ENCODE assay signal across 8 mouse cellular contexts in genomic region chr3:27607081-27607795, GRCm38 (mm10).
DNase-seq lines count a peak whose midpoint lies in the region; ATAC-seq and TF ChIP-seq lines count a peak whose summit lies in the region.

No protein-coding gene starts in this region.

- no peak for TF ChIP-seq CTCF in Patski (IDR thresholded peaks at IDR 0.05)

- no peak overlapping the region for H3K4me2 ChIP-seq in forebrain, embryonic 15.5 days (replicated peaks)
- no peak overlapping the region for H3K4me2 ChIP-seq in stomach, embryonic 15.5 days

- H3K36me3 ChIP-seq in forebrain, embryonic 15.5 days = no peaks in the 10 kb centered on the region
- H3K36me3 ChIP-seq in stomach, embryonic 15.5 days = no peaks in the 10 kb centered on the region

- peak; percentile 67 for ATAC-seq in Patski
- peak; percentile 80 for ATAC-seq in forebrain, embryonic 15.5 days (replicated peaks)
- peak; percentile 93 for ATAC-seq in stomach, embryonic 15.5 days (ENCODE audit: insufficient read depth, low FRiP score, low read depth)

- 57% methylated on average over 9 of the region's 9 CpGs for WGBS in forebrain, embryonic 15.5 days
- WGBS in stomach, embryonic 15.5 days = 35% methylated on average over 9 of the region's 9 CpGs

- in situ Hi-C loops in Patski (cut with MboI; ENCODE audit: low pct_unique_long_range_greater_than_20kb) = no loop called here

- H3K9ac ChIP-seq in forebrain, embryonic 15.5 days (replicated peaks) = no peak overlapping the region
- H3K9ac ChIP-seq in stomach, embryonic 15.5 days = no peak overlapping the region

- H3K27me3 ChIP-seq in Patski = no peaks in the 10 kb centered on the region
- no peaks in the 10 kb centered on the region for H3K27me3 ChIP-seq in forebrain, embryonic 15.5 days
- no peaks in the 10 kb centered on the region for H3K27me3 ChIP-seq in stomach, embryonic 15.5 days (replicated peaks)

- H3K27ac ChIP-seq in forebrain, embryonic 15.5 days (replicated peaks) = 0 out of 2 replicates have a peak overlapping the region, but pooled peaks have one; percentile 16
- peak overlapping the region; percentile 80 for H3K27ac ChIP-seq in stomach, embryonic 15.5 days

- CTCF ChIA-PET in Patski (lab: Charles Lee) = interaction anchor here (1.6 to 1.8 kb wide), 2 partner anchors 10 to 40 kb away, joined by 4 to 5 read pairs; no protein-coding TSS in a partner anchor

- no peaks in the 10 kb centered on the region for H3K9me3 ChIP-seq in forebrain, embryonic 15.5 days
- H3K9me3 ChIP-seq in stomach, embryonic 15.5 days = no peaks in the 10 kb centered on the region

- intact Hi-C loops in heart, postnatal 25 days (cut with DNase I) = no loop called here

- H3K4me1 ChIP-seq in forebrain, embryonic 15.5 days = peaks cover 16% of the 10 kb centered on the region
- peaks cover 25% of the 10 kb centered on the region for H3K4me1 ChIP-seq in stomach, embryonic 15.5 days

- DNase-seq in 3134 (ENCODE audit: extremely low read depth, insufficient read length, low spot score) (peak; percentile 67), Patski (ENCODE audit: low read depth, low spot score) (no peak)
- DNase-seq in heart, postnatal 25 days (ENCODE audit: low spot score) = peak; percentile 70
- DNase-seq in kidney, postnatal 36 days = peak; percentile 75 to 78
- DNase-seq in lung, postnatal 10 days = peak; percentile 70
- DNase-seq in B cell, adult 2 months = no peak

- POLR2A ChIA-PET in Patski (lab: Charles Lee) = interaction anchor here (0.8 kb wide), 1 partner anchor 22 kb away, joined by 4 read pairs; no protein-coding TSS in a partner anchor

- H3K4me3 ChIP-seq in forebrain, embryonic 15.5 days = no peak overlapping the region
- no peak overlapping the region for H3K4me3 ChIP-seq in stomach, embryonic 15.5 days (replicated peaks)

Comparison
In these comparisons a context has a peak if more than half of its experiments do, and no peak if none do; other contexts are left out.
1. DNase-seq: peak in 3134 (single experiment), heart, postnatal 25 days (single experiment), kidney, postnatal 36 days (2 of 2) and lung, postnatal 10 days (single experiment); none in Patski (single experiment) and B cell, adult 2 months (0 of 2).
2. Peak in every context shown above with its lines, with median percentiles within 50 percentile points of each other: ATAC-seq.